Mouse (Mus musculus): ENCODE data around the gene BC048679. TPM values are rescaled to one million over a fixed set of nuclear protein-coding genes. Genes with fewer than 3 reads are reported as not detected.

Gene BC048679
- total RNA-seq (2014; rRNA removed) (not detected in 2 replicates), polyA plus RNA-seq (2015; fragmentation: Nextera tagmentation; extraction: Ambion mirVana) (not detected in 2 replicates)

DNA sequence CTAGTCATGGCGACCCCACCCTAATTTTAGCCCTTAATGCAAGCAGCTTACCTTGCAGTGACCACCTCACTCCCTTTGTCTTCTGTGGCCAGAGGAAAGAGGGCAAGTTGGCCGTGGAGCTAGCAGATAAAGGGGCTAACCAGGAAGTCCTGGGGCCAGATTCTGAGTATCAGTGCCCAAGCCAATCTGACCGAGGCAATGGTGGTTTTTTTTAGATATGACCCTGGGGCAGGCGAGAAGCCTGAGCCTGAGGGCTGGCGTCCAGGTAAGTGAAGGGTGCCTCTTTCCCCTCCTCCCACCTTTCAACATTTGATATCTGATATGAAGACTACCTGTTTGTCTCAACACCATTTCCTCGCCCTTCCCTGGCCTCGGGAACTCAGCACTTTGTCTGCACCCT is at the start of gene BC048679:
TSS of gene BC048679 (minus strand) at position 101 of the 400 bp plus-strand sequence.
- 72% methylated on average over 7 of the region's 7 CpGs for WGBS
- H3K9ac ChIP-seq: no peak within 1 kb of the TSS
- no peak within 1 kb of the TSS for H3K4me3 ChIP-seq (ENCODE audit: low read depth, low read length)
- H3K4me2 ChIP-seq (ENCODE audit: low read depth): no peak within 1 kb of the TSS
- no peak within 1 kb of the TSS for H3K27ac ChIP-seq (ENCODE audit: low read depth, low read length)
- no peaks in the 10 kb centered on the region for H3K27me3 ChIP-seq (ENCODE audit: insufficient read depth, low read length)
- ATAC-seq (no peak), DNase-seq (no peak)
- H3K36me3 ChIP-seq (ENCODE audit: insufficient read depth): no peaks in the 10 kb centered on the region
- no peaks in the 10 kb centered on the region for H3K4me1 ChIP-seq (ENCODE audit: insufficient read depth)
- no peak for TF ChIP-seq CTCF (IDR thresholded peaks at IDR 0.05; ENCODE audit: low read depth)
- no peaks in the 10 kb centered on the region for H3K9me3 ChIP-seq (ENCODE audit: low read length)

GRCm38 (mm10) chr7:81542934-81543333 is 44.9 kb upstream of the BC048679 start:
- Histone ChIP-seq H3K4me2 (ENCODE audit: low read depth) (no peak overlapping the region), H3K27ac (ENCODE audit: low read depth, low read length) (no peak overlapping the region), H3K4me3 (ENCODE audit: low read depth, low read length) (no peak overlapping the region)

DNA sequence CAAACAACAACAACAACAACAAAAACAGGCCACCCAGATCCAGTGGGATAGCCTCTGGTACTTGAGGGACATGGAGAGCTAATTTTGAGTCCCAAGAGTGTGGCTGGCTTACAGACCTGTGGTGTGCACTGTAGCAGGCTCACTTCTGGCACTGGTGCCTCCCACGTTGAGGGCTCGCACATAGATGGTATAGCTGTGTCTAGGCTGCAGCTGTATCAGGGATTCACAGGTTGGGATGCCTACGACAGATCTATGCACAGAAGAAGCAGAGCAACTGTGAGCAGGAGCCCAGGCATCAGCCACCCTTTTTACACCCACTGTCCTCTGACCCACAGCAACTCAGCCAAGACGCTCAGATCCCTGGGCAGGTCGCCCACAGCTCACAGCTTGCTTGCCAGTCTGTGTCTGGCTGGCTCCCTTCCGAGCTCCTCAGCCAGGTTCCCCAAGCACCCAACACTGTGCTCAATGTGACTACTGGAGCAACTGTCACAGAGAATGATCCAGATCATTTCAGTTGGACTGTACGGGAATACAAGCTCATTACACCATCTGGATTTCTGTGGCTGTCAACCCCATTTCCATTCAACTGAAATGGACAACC is 43.9 kb upstream of the BC048679 start:
- H3K4me1 ChIP-seq (ENCODE audit: insufficient read depth): no peaks in the 10 kb centered on the region
- H3K4me2 ChIP-seq (ENCODE audit: low read depth): no peak overlapping the region
- H3K4me3 ChIP-seq (ENCODE audit: low read depth, low read length): no peak overlapping the region
- peak; percentile 73 for ATAC-seq
- no peak overlapping the region for H3K9ac ChIP-seq
- no peaks in the 10 kb centered on the region for H3K9me3 ChIP-seq (ENCODE audit: low read length)
- WGBS: 53% methylated on average over 7 of the region's 7 CpGs
- no peak for TF ChIP-seq CTCF (IDR thresholded peaks at IDR 0.05; ENCODE audit: low read depth)
- no peaks in the 10 kb centered on the region for H3K36me3 ChIP-seq (ENCODE audit: insufficient read depth)
- no peaks in the 10 kb centered on the region for H3K27me3 ChIP-seq (ENCODE audit: insufficient read depth, low read length)
- peak; percentile 63 for DNase-seq
- H3K27ac ChIP-seq (ENCODE audit: low read depth, low read length): no peak overlapping the region

More at GRCm38 (mm10) chr7:81542934-81543333, 44.9 kb upstream of the BC048679 start:
- no peaks in the 10 kb centered on the region for H3K9me3 ChIP-seq (ENCODE audit: low read length)
- H3K9ac ChIP-seq: no peak overlapping the region
- 78% methylated on average over 8 of the region's 8 CpGs for WGBS
- no peak for ATAC-seq
- no peaks in the 10 kb centered on the region for H3K4me1 ChIP-seq (ENCODE audit: insufficient read depth)
- TF ChIP-seq CTCF (IDR thresholded peaks at IDR 0.05; ENCODE audit: low read depth): no peak
- H3K27me3 ChIP-seq (ENCODE audit: insufficient read depth, low read length): no peaks in the 10 kb centered on the region
- no peaks in the 10 kb centered on the region for H3K36me3 ChIP-seq (ENCODE audit: insufficient read depth)
- DNase-seq: no peak

DNA sequence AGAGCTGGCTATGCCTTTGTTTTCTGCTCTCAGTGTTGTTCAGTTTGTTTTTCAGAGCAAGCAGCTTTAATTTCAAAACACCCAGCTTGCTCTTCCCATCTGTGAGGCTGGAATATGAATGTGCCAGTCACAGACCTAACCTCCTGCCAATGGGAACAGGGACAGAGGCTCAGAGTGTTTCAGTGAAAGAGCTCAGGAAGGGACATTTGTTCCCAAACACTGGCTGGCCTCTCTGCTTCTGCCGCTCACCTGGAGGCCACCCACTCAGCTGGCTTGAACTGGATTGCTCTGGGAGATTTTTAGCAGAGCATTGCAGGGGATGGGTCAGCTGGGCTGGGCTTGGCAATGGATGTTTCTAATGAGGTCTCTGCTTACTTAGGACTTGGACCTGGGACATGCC is 42.9 kb upstream of the BC048679 start:
- ATAC-seq (peak; percentile 42; the same call in 1 of the 2 replicates), DNase-seq (peak; percentile 36)
- Histone ChIP-seq H3K27ac (ENCODE audit: low read depth, low read length) (no peak overlapping the region), H3K9me3 (ENCODE audit: low read length) (no peaks in the 10 kb centered on the region), H3K27me3 (ENCODE audit: insufficient read depth, low read length) (no peaks in the 10 kb centered on the region), H3K9ac (no peak overlapping the region), H3K4me1 (ENCODE audit: insufficient read depth) (no peaks in the 10 kb centered on the region), H3K36me3 (ENCODE audit: insufficient read depth) (no peaks in the 10 kb centered on the region), H3K4me3 (ENCODE audit: low read depth, low read length) (no peak overlapping the region), H3K4me2 (ENCODE audit: low read depth) (no peak overlapping the region)
- WGBS: 35% methylated on average over 1 of the region's 1 CpGs
- no peak for TF ChIP-seq CTCF (IDR thresholded peaks at IDR 0.05; ENCODE audit: low read depth)

- ATAC-seq (no peak), DNase-seq (no peak)
- Histone ChIP-seq H3K9ac (no peak overlapping the region), H3K4me2 (ENCODE audit: low read depth) (no peak overlapping the region), H3K36me3 (ENCODE audit: insufficient read depth) (peaks cover 3% of the 10 kb centered on the region), H3K9me3 (ENCODE audit: low read length) (no peaks in the 10 kb centered on the region), H3K4me3 (ENCODE audit: low read depth, low read length) (no peak overlapping the region), H3K27ac (ENCODE audit: low read depth, low read length) (no peak overlapping the region), H3K4me1 (ENCODE audit: insufficient read depth) (no peaks in the 10 kb centered on the region), H3K27me3 (ENCODE audit: insufficient read depth, low read length) (no peaks in the 10 kb centered on the region)
- 4% methylated on average over 2 of the region's 2 CpGs for WGBS
- no peak for TF ChIP-seq CTCF (IDR thresholded peaks at IDR 0.05; ENCODE audit: low read depth)
Observed at GRCm38 (mm10) chr7:81539565-81539964, 41.5 kb upstream of the BC048679 start.

- no peak for TF ChIP-seq CTCF (IDR thresholded peaks at IDR 0.05; ENCODE audit: low read depth)
- H3K4me3 ChIP-seq (ENCODE audit: low read depth, low read length): no peak overlapping the region
- H3K27ac ChIP-seq (ENCODE audit: low read depth, low read length): no peak overlapping the region
- ATAC-seq (no peak), DNase-seq (no peak)
- no peaks in the 10 kb centered on the region for H3K9me3 ChIP-seq (ENCODE audit: low read length)
- H3K4me2 ChIP-seq (ENCODE audit: low read depth): no peak overlapping the region
- peaks cover 13% of the 10 kb centered on the region for H3K36me3 ChIP-seq (ENCODE audit: insufficient read depth)
- no peaks in the 10 kb centered on the region for H3K27me3 ChIP-seq (ENCODE audit: insufficient read depth, low read length)
- no peak overlapping the region for H3K9ac ChIP-seq
- WGBS: 69% methylated on average over 2 of the region's 2 CpGs
- no peaks in the 10 kb centered on the region for H3K4me1 ChIP-seq (ENCODE audit: insufficient read depth)
Observed at GRCm38 (mm10) chr7:81538070-81538675, 40.1 kb upstream of the BC048679 start.

DNA sequence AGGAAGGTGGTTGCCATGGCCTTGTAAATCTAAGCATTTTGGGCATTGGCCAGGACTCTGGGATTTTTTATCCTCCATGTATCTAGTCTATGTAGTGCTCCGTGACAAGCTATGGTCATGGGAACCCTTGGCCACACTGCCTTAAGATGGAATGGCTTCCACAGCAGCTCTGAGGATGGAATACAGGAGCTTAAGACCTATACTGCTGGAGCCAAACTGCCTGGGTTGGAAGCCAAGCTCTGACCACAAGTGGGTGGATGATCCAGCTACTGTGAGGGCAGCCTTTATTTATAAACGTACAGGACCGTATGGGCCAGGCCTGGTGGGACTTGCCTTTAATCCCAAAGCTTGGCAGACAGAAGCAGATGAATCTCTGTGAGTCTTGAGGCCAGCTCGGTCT is 38.4 kb upstream of the BC048679 start:
- Histone ChIP-seq H3K27me3 (ENCODE audit: insufficient read depth, low read length) (no peaks in the 10 kb centered on the region), H3K9ac (no peak overlapping the region), H3K36me3 (ENCODE audit: insufficient read depth) (peaks cover 25% of the 10 kb centered on the region), H3K27ac (ENCODE audit: low read depth, low read length) (no peak overlapping the region), H3K9me3 (ENCODE audit: low read length) (no peaks in the 10 kb centered on the region), H3K4me2 (ENCODE audit: low read depth) (no peak overlapping the region), H3K4me1 (ENCODE audit: insufficient read depth) (no peaks in the 10 kb centered on the region), H3K4me3 (ENCODE audit: low read depth, low read length) (no peak overlapping the region)
- no peak for TF ChIP-seq CTCF (IDR thresholded peaks at IDR 0.05; ENCODE audit: low read depth)
- ATAC-seq (no peak), DNase-seq (no peak)
- 94% methylated on average over 4 of the region's 4 CpGs for WGBS
